Comparison of ENCODE assay signal across 8 mouse cellular contexts in the genomic region with DNA sequence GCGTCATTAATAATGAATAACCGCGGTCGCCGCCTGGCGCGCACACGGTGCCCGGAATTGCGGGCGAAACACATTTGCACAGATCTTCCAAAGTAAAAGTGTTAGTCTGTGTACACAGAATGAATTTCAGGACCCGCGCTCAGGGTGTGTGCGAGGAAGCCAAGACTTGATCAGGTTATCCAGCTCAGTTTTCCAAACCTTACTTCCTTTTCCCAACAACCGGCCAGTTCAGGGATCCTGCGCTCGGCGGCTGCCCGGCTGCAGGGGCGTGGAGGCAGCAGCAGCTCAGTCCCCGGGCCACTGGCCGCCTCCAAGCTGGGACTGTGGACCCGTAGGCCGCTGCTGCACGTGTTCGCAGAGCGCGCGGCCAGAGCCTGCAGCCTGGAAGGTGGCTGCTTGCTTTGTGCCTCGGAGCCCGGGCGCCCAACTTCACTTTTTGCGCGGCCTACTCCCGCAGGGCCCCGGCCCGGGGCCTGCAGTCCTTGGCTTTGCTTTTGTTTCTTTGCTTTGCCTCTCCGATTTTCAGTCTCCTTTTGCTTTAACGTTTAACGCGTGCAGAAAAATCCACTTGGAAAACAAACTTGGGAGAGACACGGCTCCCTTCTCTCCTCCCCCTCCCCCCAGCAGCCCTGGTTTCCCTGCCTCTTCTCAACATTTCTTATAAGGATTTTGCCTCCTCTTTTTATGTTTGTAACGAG. TPM values are rescaled to one million over a fixed set of nuclear protein-coding genes. Genes with fewer than 3 reads are reported as not detected.
A peak's percentile ranks its signal among the peaks of the same experiment; 100 is the strongest.
DNase-seq lines count a peak whose midpoint lies in the region; ATAC-seq and TF ChIP-seq lines count a peak whose summit lies in the region.

No protein-coding gene starts in this region.

- H3K27me3 ChIP-seq in thymus, adult 2 months (ENCODE audit: control insufficient read depth, insufficient read depth, low read length): peaks cover 22% of the 10 kb centered on the region; the same call in 1 of the 2 replicates
- H3K27me3 ChIP-seq in heart, embryonic 14.5 days (ENCODE audit: control insufficient read depth, insufficient read depth, low read length): no peaks in the 10 kb centered on the region
- no peaks in the 10 kb centered on the region for H3K27me3 ChIP-seq in limb, embryonic 11.5 days (ENCODE audit: control insufficient read depth, insufficient read depth, low read length)
- no peaks in the 10 kb centered on the region for H3K27me3 ChIP-seq in neural tube, embryonic 12.5 days (replicated peaks)

- H3K9ac ChIP-seq in heart, embryonic 14.5 days (ENCODE audit: low read length): peak overlapping the region; percentile 87
- peak overlapping the region; percentile 97 for H3K9ac ChIP-seq in limb, embryonic 11.5 days (ENCODE audit: low read length)
- peak overlapping the region; percentile 98 for H3K9ac ChIP-seq in neural tube, embryonic 12.5 days

- peaks cover 25% of the 10 kb centered on the region for H3K4me1 ChIP-seq in thymus, adult 2 months (replicated peaks; ENCODE audit: control insufficient read depth, insufficient read depth, low read length)
- H3K4me1 ChIP-seq in heart, embryonic 14.5 days (ENCODE audit: control insufficient read depth in 2 of 2, insufficient read depth in 2 of 2, low read length in 2 of 2): peaks cover 7 to 26% of the 10 kb centered on the region in 2 experiments; a peak in 3 of 4 replicates
- H3K4me1 ChIP-seq in limb, embryonic 11.5 days (ENCODE audit: control insufficient read depth, insufficient read depth, low read length): peaks cover 16% of the 10 kb centered on the region; the same call in 1 of the 2 replicates
- H3K4me1 ChIP-seq in neural tube, embryonic 12.5 days: peaks cover 26% of the 10 kb centered on the region

- H3K27ac ChIP-seq in thymus, adult 2 months (ENCODE audit: control insufficient read depth, insufficient read depth, low read length): no peak overlapping the region
- H3K27ac ChIP-seq in heart, embryonic 14.5 days (replicated peaks in 1 of 2; ENCODE audit: control insufficient read depth in 1 of 2, insufficient read depth in 1 of 2, low read depth in 2 of 2, low read length in 2 of 2): peak overlapping the region; percentile 77 to 95
- peak overlapping the region; percentile 97 for H3K27ac ChIP-seq in limb, embryonic 11.5 days (replicated peaks; ENCODE audit: low read depth, low read length)
- peak overlapping the region; percentile 82 for H3K27ac ChIP-seq in neural tube, embryonic 12.5 days

- no peaks in the 10 kb centered on the region for H3K9me3 ChIP-seq in heart, embryonic 14.5 days (ENCODE audit: control insufficient read depth, low read length)
- H3K9me3 ChIP-seq in limb, embryonic 11.5 days (ENCODE audit: control insufficient read depth, low read length): no peaks in the 10 kb centered on the region
- no peaks in the 10 kb centered on the region for H3K9me3 ChIP-seq in neural tube, embryonic 12.5 days

- H3K36me3 ChIP-seq in thymus, adult 2 months (ENCODE audit: control insufficient read depth, insufficient read depth, low read length): no peaks in the 10 kb centered on the region
- peaks cover 16% of the 10 kb centered on the region for H3K36me3 ChIP-seq in heart, embryonic 14.5 days (ENCODE audit: control insufficient read depth, insufficient read depth, low read length)
- H3K36me3 ChIP-seq in limb, embryonic 11.5 days (ENCODE audit: control insufficient read depth, insufficient read depth, low read length): peaks cover 8% of the 10 kb centered on the region; the same call in 1 of the 2 replicates
- H3K36me3 ChIP-seq in neural tube, embryonic 12.5 days: peaks cover 17% of the 10 kb centered on the region

- no peak for ATAC-seq in heart, embryonic 14.5 days (ENCODE audit: insufficient number of reproducible peaks, insufficient read depth, low FRiP score, low read depth)
- ATAC-seq in limb, embryonic 11.5 days (ENCODE audit: insufficient number of reproducible peaks, low FRiP score, low TSS enrichment, low read depth): no peak
- ATAC-seq in neural tube, embryonic 12.5 days (ENCODE audit: low FRiP score, low read depth): 0 out of 2 replicates have a peak, but pooled peaks have one; percentile 5

- no peak for DNase-seq in thymus, adult 2 months
- DNase-seq in thymus, postnatal 0 days (ENCODE audit: low spot score): no peak
- peak; percentile 78 for DNase-seq in embryo, embryonic 10.5 days (ENCODE audit: low spot score)
- DNase-seq in limb, embryonic 11.5 days (ENCODE audit: low spot score): peak; percentile 81
- DNase-seq in frontal cortex, postnatal 14 days (ENCODE audit: low spot score in 2 of 2): no peak
- no peak for DNase-seq in left cerebral cortex, adult 8-10 months (ENCODE audit: low spot score in 2 of 2)

- TF ChIP-seq POLR2A in thymus, adult 2 months (IDR thresholded peaks at IDR 0.05; ENCODE audit: control insufficient read depth, extremely low read depth, insufficient read depth, low read length, poor library complexity): no peak

- TF ChIP-seq CTCF in thymus, adult 2 months (IDR thresholded peaks at IDR 0.05; ENCODE audit: borderline replicate concordance, control insufficient read depth, extremely low read depth, insufficient read depth, low read length, poor library complexity): no peak

- peak overlapping the region; percentile 42 for H3K4me3 ChIP-seq in thymus, adult 2 months (ENCODE audit: control insufficient read depth, insufficient read depth, low read length)
- H3K4me3 ChIP-seq in heart, embryonic 14.5 days (ENCODE audit: control insufficient read depth in 1 of 2, insufficient read depth in 1 of 2, low read depth in 1 of 2, low read length in 2 of 2): peak overlapping the region; percentile 65 to 75
- peak overlapping the region; percentile 68 for H3K4me3 ChIP-seq in limb, embryonic 11.5 days (ENCODE audit: low read depth, low read length)
- H3K4me3 ChIP-seq in neural tube, embryonic 12.5 days: peak overlapping the region; percentile 90

- WGBS in thymus, adult 2 months: under 1% methylated on average over 43 of the region's 43 CpGs
- WGBS in heart, embryonic 14.5 days: under 1% methylated on average over 43 of the region's 43 CpGs
- under 1% methylated on average over 43 of the region's 43 CpGs for WGBS in limb, embryonic 11.5 days
- WGBS in neural tube, embryonic 12.5 days: 1% methylated on average over 43 of the region's 43 CpGs

- peak overlapping the region; percentile 96 for H3K4me2 ChIP-seq in heart, embryonic 14.5 days (ENCODE audit: low read length)
- peak overlapping the region; percentile 97 for H3K4me2 ChIP-seq in limb, embryonic 11.5 days (ENCODE audit: low read depth, severe bottlenecking)
- H3K4me2 ChIP-seq in neural tube, embryonic 12.5 days (replicated peaks): peak overlapping the region; percentile 79

RNA-seq across cellular contexts. Expression of a gene that starts 4.0 kb away (rescaled TPM):
- 2.7 and 2.8 TPM in 2 replicates for polyA plus RNA-seq in thymus, adult 2 months (2012; rRNA removed)
- 7.4 and 8.0 TPM in 2 replicates for polyA plus RNA-seq in thymus, postnatal 0 days (2015; fragmentation: Nextera tagmentation; extraction: Ambion mirVana)
- 17.3 and 17.4 TPM in 2 replicates for polyA plus RNA-seq in heart, embryonic 14.5 days (2014; fragmentation: Nextera tagmentation; extraction: Ambion mirVana)
- polyA plus RNA-seq in limb, embryonic 11.5 days (2014; fragmentation: Nextera tagmentation; extraction: Ambion mirVana): 95.2 and 98.4 TPM in 2 replicates
- 96.6 and 101 TPM in 2 replicates for polyA plus RNA-seq in neural tube, embryonic 12.5 days (2016; fragmentation: Nextera tagmentation; extraction: Ambion mirVana)
- total RNA-seq in left cerebral cortex, adult 8-10 months (2022): 10 to 100 TPM; 86.5 to 98.6 (median 91.1) TPM

RNA-seq across cellular contexts. Expression of a gene that starts 7.0 kb away (rescaled TPM):
- polyA plus RNA-seq in thymus, adult 2 months (2012; rRNA removed): not detected in 2 replicates
- polyA plus RNA-seq in thymus, postnatal 0 days (2015; fragmentation: Nextera tagmentation; extraction: Ambion mirVana): not detected in 2 replicates
- polyA plus RNA-seq in heart, embryonic 14.5 days (2014; fragmentation: Nextera tagmentation; extraction: Ambion mirVana): not detected in 2 replicates
- polyA plus RNA-seq in limb, embryonic 11.5 days (2014; fragmentation: Nextera tagmentation; extraction: Ambion mirVana): not detected in 2 replicates
- polyA plus RNA-seq in neural tube, embryonic 12.5 days (2016; fragmentation: Nextera tagmentation; extraction: Ambion mirVana): not detected in 2 replicates
- 1 to 10 TPM in 3 of 4 experiments, under 1 TPM in 1; 0.78 to 2.8 (median 1.2) TPM for total RNA-seq in left cerebral cortex, adult 8-10 months (2022)

Comparison
In these comparisons a context has a peak if more than half of its experiments do, and no peak if none do; other contexts are left out.
1. DNase-seq: peak in embryo, embryonic 10.5 days (single experiment) and limb, embryonic 11.5 days (single experiment); none in thymus, adult 2 months (single experiment), thymus, postnatal 0 days (single experiment), frontal cortex, postnatal 14 days (0 of 2) and left cerebral cortex, adult 8-10 months (0 of 2).
2. Peak in every context shown above with its lines, with median percentiles within 50 percentile points of each other: H3K4me3 ChIP-seq, H3K4me2 ChIP-seq and H3K9ac ChIP-seq.